ENCODE assay signal across 10 mouse cellular contexts in the genomic region with DNA sequence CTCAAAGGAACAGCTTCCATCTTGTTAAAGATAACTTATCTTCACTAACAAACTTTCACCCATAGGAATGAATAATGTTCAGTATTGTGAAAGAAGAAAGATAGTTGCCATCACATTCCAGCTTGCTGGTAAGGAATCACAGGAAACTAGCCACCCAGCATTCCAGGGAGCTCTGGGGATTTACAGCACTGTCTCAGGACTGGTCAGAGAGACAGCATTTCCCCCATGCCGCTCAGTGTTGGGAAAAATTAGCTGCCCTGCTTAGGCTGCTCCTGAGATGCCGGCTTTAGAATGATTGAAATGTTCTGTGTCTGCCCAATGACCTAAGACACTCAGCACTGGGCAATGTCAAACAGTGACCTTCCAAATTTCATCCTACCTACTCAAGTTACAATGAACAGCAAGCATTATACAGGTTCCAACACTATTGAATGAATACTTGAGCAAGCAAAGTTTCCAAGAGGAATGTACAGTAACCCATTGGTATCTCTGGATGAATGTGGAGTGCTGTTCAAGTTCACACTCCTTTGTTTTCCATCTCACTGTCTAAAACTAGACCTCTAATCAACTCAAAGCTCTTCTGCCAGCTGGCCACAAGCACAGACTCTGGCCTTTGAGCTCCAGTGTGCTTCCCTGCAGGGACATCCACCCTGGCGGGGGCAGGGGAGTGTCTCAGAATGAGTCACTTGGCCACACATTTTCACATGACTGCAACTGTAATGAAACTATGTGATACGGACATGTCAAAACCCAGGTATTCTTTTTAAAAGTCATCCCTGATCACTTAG. TPM values are rescaled to one million over a fixed set of nuclear protein-coding genes. Genes with fewer than 3 reads are reported as not detected.
DNase-seq lines count a peak whose midpoint lies in the region; ATAC-seq and TF ChIP-seq lines count a peak whose summit lies in the region.
"Had no signal": no experiment of that assay in that cellular context is flagged by ENCODE, and none has a peak within 500 bp of the region (broad histone marks: within the 10 kb centered on the region; RNA-seq: fewer than 3 reads in every experiment).

No protein-coding gene starts in this region.

- TF ChIP-seq POLR2A in lung, adult 2 months (IDR thresholded peaks at IDR 0.05; ENCODE audit: borderline replicate concordance, extremely low read depth, low read depth, low read length), result no peak

- no peak for TF ChIP-seq EP300 in lung, postnatal 0 days (IDR thresholded peaks at IDR 0.05)

- TF ChIP-seq CTCF in lung, postnatal 0 days (IDR thresholded peaks at IDR 0.05), result no peak
- TF ChIP-seq CTCF in lung, adult 2 months (IDR thresholded peaks at IDR 0.05; ENCODE audit: insufficient read depth, low read length), result no peak

- 64% methylated on average over 4 of the region's 4 CpGs for WGBS in lung, postnatal 0 days
- 61% methylated on average over 4 of the region's 4 CpGs for WGBS in lung, adult 2 months
- 48% methylated on average over 4 of the region's 4 CpGs for WGBS in heart, embryonic 11.5 days (ENCODE audit: insufficient replicate concordance)
- 67% methylated on average over 4 of the region's 4 CpGs for WGBS in hindbrain, embryonic 12.5 days

- no peaks in the 10 kb centered on the region for H3K4me1 ChIP-seq in lung, postnatal 0 days (ENCODE audit: insufficient read depth, low read depth, low read length)
- no peaks in the 10 kb centered on the region for H3K4me1 ChIP-seq in lung, adult 2 months (ENCODE audit: control insufficient read depth, insufficient read depth, low read length)
- peaks cover 9% of the 10 kb centered on the region for H3K4me1 ChIP-seq in heart, embryonic 11.5 days (ENCODE audit: control insufficient read depth, insufficient read depth, low read length)
- no peaks in the 10 kb centered on the region for H3K4me1 ChIP-seq in hindbrain, embryonic 12.5 days
- H3K4me1 ChIP-seq: liver, embryonic 15.5 days had no signal

- no peaks in the 10 kb centered on the region for H3K27me3 ChIP-seq in lung, postnatal 0 days (replicated peaks; ENCODE audit: insufficient read depth, low read length)
- no peaks in the 10 kb centered on the region for H3K27me3 ChIP-seq in heart, embryonic 11.5 days (ENCODE audit: control insufficient read depth, insufficient read depth, low read length)
- no peaks in the 10 kb centered on the region for H3K27me3 ChIP-seq in hindbrain, embryonic 12.5 days
- H3K27me3 ChIP-seq: liver, embryonic 15.5 days had no signal

- H3K27ac ChIP-seq in lung, postnatal 0 days (ENCODE audit: low read length), result no peak overlapping the region
- H3K27ac ChIP-seq in heart, embryonic 11.5 days (ENCODE audit: low read depth, low read length), result peak overlapping the region; percentile 50
- H3K27ac ChIP-seq in hindbrain, embryonic 12.5 days, result no peak overlapping the region
- H3K27ac ChIP-seq: liver, embryonic 15.5 days had no signal

- peak; percentile 5 for DNase-seq in lung, postnatal 0 days (ENCODE audit: low spot score)
- DNase-seq in lung, adult 2 months, result no peak
- DNase-seq in adrenal gland, postnatal 25 days, result peak; percentile 26
- peak; percentile 29 for DNase-seq in skeletal muscle tissue, adult 2 months (ENCODE audit: low read depth, low spot score)

- H3K36me3 ChIP-seq in lung, postnatal 0 days (ENCODE audit: insufficient read depth, low read length), result no peaks in the 10 kb centered on the region
- H3K36me3 ChIP-seq in heart, embryonic 11.5 days (ENCODE audit: control insufficient read depth, insufficient read depth, low read length), result no peaks in the 10 kb centered on the region
- no peaks in the 10 kb centered on the region for H3K36me3 ChIP-seq in hindbrain, embryonic 12.5 days
- H3K36me3 ChIP-seq: liver, embryonic 15.5 days had no signal

- no peaks in the 10 kb centered on the region for H3K9me3 ChIP-seq in lung, postnatal 0 days (ENCODE audit: low read length)
- H3K9me3 ChIP-seq in heart, embryonic 11.5 days (replicated peaks; ENCODE audit: control insufficient read depth, low read length), result no peaks in the 10 kb centered on the region
- H3K9me3 ChIP-seq in hindbrain, embryonic 12.5 days (replicated peaks), result no peaks in the 10 kb centered on the region
- H3K9me3 ChIP-seq: liver, embryonic 15.5 days had no signal

- ATAC-seq in lung, postnatal 0 days, result no peak
- peak; percentile 49; the same call in 1 of the 2 replicates for ATAC-seq in heart, embryonic 11.5 days (replicated peaks; ENCODE audit: insufficient number of reproducible peaks, low FRiP score, low TSS enrichment)
- ATAC-seq in erythroid progenitor cell, adult 5-6 weeks (replicated peaks; ENCODE audit: low FRiP score, poor library complexity, severe bottlenecking), result no peak
- ATAC-seq in hindbrain, embryonic 12.5 days (ENCODE audit: low FRiP score), result no peak
- ATAC-seq: forebrain, embryonic 16.5 days; midbrain, embryonic 16.5 days had no signal

- H3K4me3 ChIP-seq in lung, postnatal 0 days (ENCODE audit: low read depth, low read length), result no peak overlapping the region
- H3K4me3 ChIP-seq in lung, adult 2 months (replicated peaks; ENCODE audit: extremely low read depth, low read depth, low read length), result no peak overlapping the region
- no peak overlapping the region for H3K4me3 ChIP-seq in heart, embryonic 11.5 days (ENCODE audit: low read depth, low read length)
- H3K4me3 ChIP-seq in hindbrain, embryonic 12.5 days, result no peak overlapping the region
- H3K4me3 ChIP-seq: liver, embryonic 15.5 days had no signal

- no peak overlapping the region for H3K4me2 ChIP-seq in lung, postnatal 0 days (replicated peaks; ENCODE audit: low read depth, low read length)
- no peak overlapping the region for H3K4me2 ChIP-seq in heart, embryonic 11.5 days
- H3K4me2 ChIP-seq in hindbrain, embryonic 12.5 days (replicated peaks), result no peak overlapping the region
- H3K4me2 ChIP-seq: liver, embryonic 15.5 days had no signal

- H3K9ac ChIP-seq in lung, postnatal 0 days (replicated peaks; ENCODE audit: low read depth), result no peak overlapping the region
- H3K9ac ChIP-seq in heart, embryonic 11.5 days (ENCODE audit: low read depth, low read length), result no peak overlapping the region
- H3K9ac ChIP-seq in hindbrain, embryonic 12.5 days, result no peak overlapping the region
- H3K9ac ChIP-seq: liver, embryonic 15.5 days had no signal

RNA-seq across cellular contexts. Expression of a gene that starts 38.0 kb away (rescaled TPM):
- polyA plus RNA-seq in lung, postnatal 0 days (2015; fragmentation: Nextera tagmentation; extraction: Ambion mirVana), result 11.5 and 13.3 TPM in 2 replicates
- polyA plus RNA-seq in lung, adult 2 months (2012; rRNA removed), result 15.1 and 22.0 TPM in 2 replicates
- total RNA-seq in adrenal gland, postnatal 25 days (2021), result 9.5 and 9.8 TPM in 2 replicates
- polyA plus RNA-seq in heart, embryonic 11.5 days (2014; fragmentation: Nextera tagmentation; extraction: Ambion mirVana), result 13.2 and 14.3 TPM in 2 replicates
- total RNA-seq in erythroid progenitor cell, adult 5-6 weeks (2015; ENCODE audit: low replicate concordance), result not detected in 2 replicates
- 0.68 TPM in 1 of 2 replicates, not detected in the other for total RNA-seq in erythroid progenitor cell, adult 5-6 weeks (2017; ENCODE audit: low replicate concordance)
- 53.8 and 60.1 TPM in 2 replicates for polyA plus RNA-seq in hindbrain, embryonic 12.5 days (2016; fragmentation: Nextera tagmentation; extraction: Ambion mirVana)
